13 mouse cellular contexts compared by ENCODE assay signal in genomic region chr8:87686986-87687698, GRCm38 (mm10).
DNase-seq lines count a peak whose midpoint lies in the region; ATAC-seq lines count a peak whose summit lies in the region.
"Had no signal": no experiment of that assay in that cellular context is flagged by ENCODE, and none has a peak within 500 bp of the region (broad histone marks: within the 10 kb centered on the region; RNA-seq: fewer than 3 reads in every experiment).

No protein-coding gene starts in this region.

- H3K27ac ChIP-seq in hindbrain, embryonic 15.5 days (replicated peaks): peak overlapping the region; percentile 85
- H3K27ac ChIP-seq in neural tube, embryonic 14.5 days (ENCODE audit: low read depth, low read length): peak overlapping the region; percentile 35
- H3K27ac ChIP-seq: limb, embryonic 13.5 days had no signal

- H3K9me3 ChIP-seq in hindbrain, embryonic 15.5 days: no peaks in the 10 kb centered on the region
- H3K9me3 ChIP-seq in neural tube, embryonic 14.5 days (ENCODE audit: control insufficient read depth, low read length): no peaks in the 10 kb centered on the region
- H3K9me3 ChIP-seq: limb, embryonic 13.5 days had no signal

- no peak overlapping the region for H3K4me3 ChIP-seq in hindbrain, embryonic 15.5 days
- no peak overlapping the region for H3K4me3 ChIP-seq in neural tube, embryonic 14.5 days (ENCODE audit: low read depth, low read length)
- H3K4me3 ChIP-seq: limb, embryonic 13.5 days had no signal

- H3K4me2 ChIP-seq in hindbrain, embryonic 15.5 days: no peak overlapping the region
- H3K4me2 ChIP-seq in neural tube, embryonic 14.5 days (ENCODE audit: low read depth, low read length): no peak overlapping the region
- H3K4me2 ChIP-seq: limb, embryonic 13.5 days had no signal

- WGBS in hindbrain, embryonic 15.5 days: 21% methylated on average over 10 of the region's 10 CpGs
- 29% methylated on average over 10 of the region's 10 CpGs for WGBS in neural tube, embryonic 14.5 days

- H3K4me1 ChIP-seq in hindbrain, embryonic 15.5 days (replicated peaks): peaks cover 82% of the 10 kb centered on the region
- peaks cover 61% of the 10 kb centered on the region for H3K4me1 ChIP-seq in neural tube, embryonic 14.5 days (ENCODE audit: control insufficient read depth, insufficient read depth, low read length)

- no peak overlapping the region for H3K9ac ChIP-seq in hindbrain, embryonic 15.5 days
- H3K9ac ChIP-seq in neural tube, embryonic 14.5 days (replicated peaks; ENCODE audit: low read depth, low read length): 0 out of 2 replicates have a peak overlapping the region, but pooled peaks have one; percentile 16
- H3K9ac ChIP-seq: limb, embryonic 13.5 days had no signal

- peak; percentile 43 for ATAC-seq in hindbrain, embryonic 15.5 days (ENCODE audit: low FRiP score, low read depth)
- ATAC-seq in neural tube, embryonic 14.5 days (ENCODE audit: low read depth): peak; percentile 29; the same call in 1 of the 2 replicates

- peak; percentile 56 to 57 for DNase-seq in layer of hippocampus, postnatal 10 days (ENCODE audit: low spot score in 2 of 2)
- no peak for DNase-seq in layer of hippocampus, postnatal 36 days
- DNase-seq in cerebellum, postnatal 10 days: peak; percentile 88 to 94
- no peak for DNase-seq in adrenal gland, adult 2 months
- no peak for DNase-seq in urinary bladder, adult 2 months (ENCODE audit: low spot score)
- DNase-seq in ovary, postnatal 10 days (ENCODE audit: low spot score): no peak
- DNase-seq: gastrocnemius, postnatal 36 days; heart, postnatal 36 days; kidney, postnatal 4 days; right cerebral cortex, adult 18-20 months had no signal

- no peaks in the 10 kb centered on the region for H3K27me3 ChIP-seq in hindbrain, embryonic 15.5 days
- no peaks in the 10 kb centered on the region for H3K27me3 ChIP-seq in neural tube, embryonic 14.5 days (ENCODE audit: control insufficient read depth, insufficient read depth, low read length)
- H3K27me3 ChIP-seq: limb, embryonic 13.5 days had no signal

- no peaks in the 10 kb centered on the region for H3K36me3 ChIP-seq in hindbrain, embryonic 15.5 days
- H3K36me3 ChIP-seq in neural tube, embryonic 14.5 days (ENCODE audit: control insufficient read depth, insufficient read depth, low read length): no peaks in the 10 kb centered on the region

Comparison
In these comparisons a context has a peak if more than half of its experiments do, and no peak if none do; other contexts are left out.
1. DNase-seq: peak in layer of hippocampus, postnatal 10 days (2 of 2) and cerebellum, postnatal 10 days (2 of 2); none in layer of hippocampus, postnatal 36 days (0 of 2), adrenal gland, adult 2 months (single experiment), urinary bladder, adult 2 months (single experiment) and ovary, postnatal 10 days (single experiment).